Mouse (Mus musculus): ENCODE data around the gene Gm7324. TPM values are rescaled to one million over a fixed set of nuclear protein-coding genes. Genes with fewer than 3 reads are reported as not detected.
"Not testable (repeated sequence)": the region's sequence is repeated elsewhere in the genome, so short reads cannot be mapped to it uniquely, and the experiment has no call there.

The Gm7324 gene
- polyA plus RNA-seq (2015; fragmentation: Nextera tagmentation; extraction: Ambion mirVana): 0.42 and 0.48 TPM in 2 replicates

DNA sequence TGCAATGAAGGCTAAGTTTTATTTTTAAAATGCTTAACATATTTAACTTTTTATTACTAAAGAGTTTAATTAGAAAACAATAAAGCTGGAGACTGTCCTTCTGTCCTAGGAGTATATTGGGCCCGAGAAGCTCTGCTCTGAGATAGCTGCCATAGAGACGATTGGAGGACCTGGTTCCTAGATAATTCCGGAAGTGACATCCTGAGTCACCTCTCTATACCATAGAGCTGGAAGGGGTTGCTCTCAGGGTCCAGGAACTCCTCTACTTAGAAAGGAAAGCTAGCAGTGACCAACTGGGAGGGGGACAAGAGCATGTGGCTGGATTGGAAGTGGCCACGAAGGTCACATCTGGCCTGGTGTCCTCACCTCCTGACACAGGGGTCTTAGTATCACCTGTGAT, at the start of gene Gm7324:
Gm7324 (plus strand) TSS at position 208 of the 400 bp plus-strand sequence.
- H3K4me3 ChIP-seq (replicated peaks; ENCODE audit: low read length); H3K4me2 ChIP-seq (ENCODE audit: low read length); H3K27ac ChIP-seq (ENCODE audit: low read length); ATAC-seq; H3K9me3 ChIP-seq (ENCODE audit: control insufficient read depth, low read length); H3K4me1 ChIP-seq (replicated peaks; ENCODE audit: control insufficient read depth, insufficient read depth, low read length); H3K27me3 ChIP-seq (replicated peaks; ENCODE audit: control insufficient read depth, insufficient read depth, low read length); H3K36me3 ChIP-seq (ENCODE audit: control insufficient read depth, insufficient read depth); H3K9ac ChIP-seq (replicated peaks; ENCODE audit: low read depth, low read length): not testable (repeated sequence)
- WGBS: 87% methylated on average over 4 of the region's 4 CpGs

DNA sequence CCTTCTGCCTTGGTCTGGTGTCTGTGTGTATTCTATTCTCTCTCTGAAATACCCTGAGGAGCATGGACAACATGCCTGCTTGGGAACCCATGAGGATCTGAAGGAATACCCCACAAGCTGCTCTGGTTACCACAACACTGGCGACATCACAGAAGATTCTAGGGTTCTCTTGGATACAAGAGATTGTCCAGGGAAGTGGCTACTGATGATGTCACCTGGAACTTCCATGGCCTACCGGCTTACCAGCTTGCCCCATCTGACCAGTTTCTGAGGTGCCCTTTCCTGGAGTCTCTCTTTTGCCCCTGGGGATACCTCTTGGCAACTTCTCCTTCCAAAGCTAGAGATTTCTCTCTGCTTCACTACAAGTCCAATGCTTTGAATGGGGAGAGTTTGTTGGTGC, 20.5 kb upstream of the Gm7324 start, which contains the start of gene Gm8165:
Gm8165 (minus strand) TSS at position 101 of the 400 bp plus-strand sequence.
- H3K4me1 ChIP-seq (replicated peaks; ENCODE audit: control insufficient read depth, insufficient read depth, low read length); ATAC-seq; H3K4me3 ChIP-seq (replicated peaks; ENCODE audit: low read length); H3K9ac ChIP-seq (replicated peaks; ENCODE audit: low read depth, low read length); H3K9me3 ChIP-seq (ENCODE audit: control insufficient read depth, low read length); H3K27ac ChIP-seq (ENCODE audit: low read length); H3K36me3 ChIP-seq (ENCODE audit: control insufficient read depth, insufficient read depth); H3K27me3 ChIP-seq (replicated peaks; ENCODE audit: control insufficient read depth, insufficient read depth, low read length); H3K4me2 ChIP-seq (ENCODE audit: low read length): not testable (repeated sequence)
- WGBS: no CpG with 5 or more reads among the region's 2 CpGs

DNA sequence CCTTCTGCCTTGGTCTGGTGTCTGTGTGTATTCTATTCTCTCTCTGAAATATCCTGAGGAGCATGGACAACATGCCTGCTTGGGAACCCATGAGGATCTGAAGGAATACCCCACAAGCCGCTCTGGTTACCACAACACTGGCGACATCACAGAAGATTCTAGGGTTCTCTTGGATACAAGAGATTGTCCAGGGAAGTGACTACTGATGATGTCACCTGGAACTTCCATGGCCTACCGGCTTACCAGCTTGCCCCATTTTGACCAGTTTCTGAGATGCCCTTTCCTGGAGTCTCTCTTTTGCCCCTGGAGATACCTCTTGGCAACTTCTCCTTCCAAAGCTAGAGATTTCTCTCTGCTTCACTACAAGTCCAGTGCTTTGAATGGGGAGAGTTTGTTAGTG, 29.8 kb downstream of the Gm7324 start, which contains the start of gene Gm16506:
Gm16506 (minus strand) TSS at position 101 of the 400 bp plus-strand sequence.
- H3K27ac ChIP-seq (ENCODE audit: low read length); H3K9ac ChIP-seq (replicated peaks; ENCODE audit: low read depth, low read length); H3K27me3 ChIP-seq (replicated peaks; ENCODE audit: control insufficient read depth, insufficient read depth, low read length); H3K9me3 ChIP-seq (ENCODE audit: control insufficient read depth, low read length); H3K36me3 ChIP-seq (ENCODE audit: control insufficient read depth, insufficient read depth); H3K4me3 ChIP-seq (replicated peaks; ENCODE audit: low read length); ATAC-seq; H3K4me2 ChIP-seq (ENCODE audit: low read length); H3K4me1 ChIP-seq (replicated peaks; ENCODE audit: control insufficient read depth, insufficient read depth, low read length): not testable (repeated sequence)
- 98% methylated on average over 2 of the region's 3 CpGs for WGBS

DNA sequence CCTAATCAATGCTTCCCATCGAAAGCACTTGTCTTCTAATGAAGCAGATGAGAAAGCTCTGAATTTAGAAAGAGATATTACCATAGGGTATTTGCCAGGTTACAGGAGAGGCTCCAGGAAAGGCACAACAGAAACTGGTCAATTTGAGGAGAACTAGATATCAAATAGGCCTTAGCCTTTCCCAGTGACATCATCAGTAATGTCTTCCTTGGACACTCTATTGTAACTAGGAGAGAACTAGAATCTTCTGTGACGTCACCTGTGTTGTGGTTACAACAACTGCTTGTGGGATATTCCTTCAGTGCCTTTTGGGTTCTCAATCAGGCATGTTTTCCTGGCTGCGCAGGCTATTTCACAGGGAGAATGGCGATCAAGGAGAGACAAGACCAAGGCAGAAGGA, 49.9 kb downstream of the Gm7324 start, which contains the start of gene Gm6526:
Gm6526 (plus strand) TSS at position 301 of the 400 bp plus-strand sequence.
- H3K9ac ChIP-seq (replicated peaks; ENCODE audit: low read depth, low read length); H3K9me3 ChIP-seq (ENCODE audit: control insufficient read depth, low read length); H3K4me2 ChIP-seq (ENCODE audit: low read length); H3K4me1 ChIP-seq (replicated peaks; ENCODE audit: control insufficient read depth, insufficient read depth, low read length); H3K36me3 ChIP-seq (ENCODE audit: control insufficient read depth, insufficient read depth); H3K27ac ChIP-seq (ENCODE audit: low read length); H3K27me3 ChIP-seq (replicated peaks; ENCODE audit: control insufficient read depth, insufficient read depth, low read length); H3K4me3 ChIP-seq (replicated peaks; ENCODE audit: low read length); ATAC-seq: not testable (repeated sequence)
- 88% methylated on average over 4 of the region's 4 CpGs for WGBS

Other genes with a start within 250 kb of the Gm7324 start
- not detected in 2 replicates for gene Gm5799, start 154.3 kb upstream of the Gm7324 start, polyA plus RNA-seq (2015; fragmentation: Nextera tagmentation; extraction: Ambion mirVana)
- not detected in 2 replicates for gene Gm17654, start 118.7 kb upstream of the Gm7324 start, polyA plus RNA-seq (2015; fragmentation: Nextera tagmentation; extraction: Ambion mirVana)
- not detected in 2 replicates for gene Gm10375, start 89.8 kb upstream of the Gm7324 start, polyA plus RNA-seq (2015; fragmentation: Nextera tagmentation; extraction: Ambion mirVana)
- not detected in 2 replicates for gene Gm8165, start 20.6 kb upstream of the Gm7324 start, polyA plus RNA-seq (2015; fragmentation: Nextera tagmentation; extraction: Ambion mirVana)
- not detected in 2 replicates for gene Gm16506, start 29.7 kb downstream of the Gm7324 start, polyA plus RNA-seq (2015; fragmentation: Nextera tagmentation; extraction: Ambion mirVana)
- not detected in 2 replicates for gene Gm6526, start 50.0 kb downstream of the Gm7324 start, polyA plus RNA-seq (2015; fragmentation: Nextera tagmentation; extraction: Ambion mirVana)
- not detected in 2 replicates for gene Gm8180, start 86.9 kb downstream of the Gm7324 start, polyA plus RNA-seq (2015; fragmentation: Nextera tagmentation; extraction: Ambion mirVana)
- gene Ear1, start 177.7 kb downstream of the Gm7324 start, polyA plus RNA-seq (2015; fragmentation: Nextera tagmentation; extraction: Ambion mirVana): not detected in 2 replicates
- not detected in 2 replicates for gene Ear10, start 225.7 kb downstream of the Gm7324 start, polyA plus RNA-seq (2015; fragmentation: Nextera tagmentation; extraction: Ambion mirVana)
- 4.8 and 4.9 TPM in 2 replicates for gene Gm8113, start 227.6 kb downstream of the Gm7324 start, polyA plus RNA-seq (2015; fragmentation: Nextera tagmentation; extraction: Ambion mirVana)

Data from forebrain, embryonic 16.5 days (tissue).